Mouse (Mus musculus) forebrain, embryonic 16.5 days (tissue): ENCODE measurements around the gene Tmem176a. TPM values are rescaled to one million over a fixed set of nuclear protein-coding genes. Genes with fewer than 3 reads are reported as not detected.

Source experiments
- ATAC-seq: fragments of 200-750 bp; cut with Nextera tagmentation; 2 replicates; pipeline ENCODE4 v1.8.0; 2017; ENCODE audit warnings: mild to moderate bottlenecking, moderate library complexity
- H3K27ac ChIP-seq: fragments of 300-500 bp; sonication (generic); 2 replicates; pipeline ENCODE4 v1.5.1; 2014; ENCODE audit warnings: low read length, control low read depth
- H3K27me3 ChIP-seq: fragments of 300-500 bp; sonication (generic); replicated peaks from 2 replicates; pipeline ENCODE4 v1.6.1; 2014; ENCODE audit warnings: low read length; ENCODE audit not compliant: control insufficient read depth, insufficient read depth
- H3K36me3 ChIP-seq: fragments of 300-500 bp; sonication (generic); 2 replicates; pipeline ENCODE4 v1.6.1; 2014; ENCODE audit not compliant: control insufficient read depth, insufficient read depth
- H3K4me1 ChIP-seq: fragments of 300-500 bp; sonication (generic); replicated peaks from 2 replicates; pipeline ENCODE4 v1.6.1; 2014; ENCODE audit warnings: low read length; ENCODE audit not compliant: control insufficient read depth, insufficient read depth
- H3K4me2 ChIP-seq: fragments of 300-500 bp; sonication (generic); 2 replicates; pipeline ENCODE4 v1.6.1; 2014; ENCODE audit warnings: mild to moderate bottlenecking, low read length, control low read depth
- H3K4me3 ChIP-seq: fragments of 300-500 bp; sonication (generic); replicated peaks from 2 replicates; pipeline ENCODE4 v1.5.1; 2014; ENCODE audit warnings: mild to moderate bottlenecking, low read length, control low read depth
- H3K9ac ChIP-seq: fragments of 300-500 bp; sonication (generic); replicated peaks from 2 replicates; pipeline ENCODE4 v1.6.1; 2014; ENCODE audit warnings: low read depth, low read length, control low read depth
- H3K9me3 ChIP-seq: fragments of 300-500 bp; sonication (generic); 2 replicates; pipeline ENCODE4 v1.6.1; 2016; ENCODE audit warnings: low read length; ENCODE audit not compliant: control insufficient read depth
- WGBS: fragments of 180-500 bp; shearing (Covaris S2); extraction: QIAGEN DNeasy Blood & Tissue Kit; methylation state at CpG from one replicate; pipeline ENCODE4 v1.1.7; 2014; 5-methylcytosine and 5-hydroxymethylcytosine counted together
- polyA plus RNA-seq: library from polyadenylated mRNA; unstranded; fragments of >200 nt; fragmentation: Nextera tagmentation; extraction: Ambion mirVana; gene quantifications from 2 replicates; pipeline ENCODE4 v1.2.1, GENCODE M21; 2015

Gene Tmem176a
- polyA plus RNA-seq, 1 experiment from 2014 or later = 10.2 TPM

DNA sequence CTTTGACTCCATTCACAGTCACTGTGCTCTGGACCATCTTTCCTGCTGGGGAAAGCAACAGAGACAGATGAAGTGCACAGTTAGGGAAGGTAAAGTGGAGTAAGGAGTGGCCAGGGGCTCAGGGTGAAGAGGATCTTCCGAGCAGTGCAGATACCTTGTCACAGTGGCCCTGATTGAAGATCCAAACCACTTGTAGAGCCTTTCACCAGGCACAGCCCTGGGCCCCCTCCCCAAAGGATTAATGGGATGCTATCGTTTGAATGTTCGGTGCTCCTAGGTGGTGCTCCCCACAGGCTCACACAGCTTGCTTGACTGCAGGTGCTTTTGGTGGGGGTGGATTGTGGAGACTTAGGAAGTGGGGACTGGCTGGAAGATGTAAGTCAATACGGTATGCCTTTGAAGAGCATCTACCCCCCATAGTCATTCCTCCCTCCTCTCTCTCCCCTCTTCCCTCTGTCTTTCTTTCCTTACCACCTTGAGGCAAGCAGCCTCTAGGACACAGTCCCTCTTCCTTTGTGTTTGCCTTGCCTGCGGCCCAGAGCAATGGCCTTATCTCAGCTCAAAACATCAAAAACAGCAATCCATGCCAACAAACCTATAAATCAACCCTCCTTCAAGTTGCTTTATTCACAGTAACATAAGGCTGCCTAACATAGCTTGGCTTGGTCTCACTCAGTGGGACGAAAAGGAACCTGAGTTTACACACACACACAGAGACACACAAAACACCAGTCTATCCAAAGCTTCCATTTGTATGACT lies 2.2 kb upstream of the Tmem176a start:
- H3K27ac ChIP-seq = no peak overlapping the region
- no peaks in the 10 kb centered on the region for H3K9me3 ChIP-seq
- H3K4me3 ChIP-seq = no peak overlapping the region
- no peak overlapping the region for H3K9ac ChIP-seq
- ATAC-seq = no peak
- WGBS = 76% methylated on average over 6 of the region's 6 CpGs
- no peak overlapping the region for H3K4me2 ChIP-seq
- peaks cover 36% of the 10 kb centered on the region for H3K4me1 ChIP-seq
- H3K27me3 ChIP-seq = no peaks in the 10 kb centered on the region
- peaks cover 2% of the 10 kb centered on the region; the same call in 1 of the 2 replicates for H3K36me3 ChIP-seq

DNA sequence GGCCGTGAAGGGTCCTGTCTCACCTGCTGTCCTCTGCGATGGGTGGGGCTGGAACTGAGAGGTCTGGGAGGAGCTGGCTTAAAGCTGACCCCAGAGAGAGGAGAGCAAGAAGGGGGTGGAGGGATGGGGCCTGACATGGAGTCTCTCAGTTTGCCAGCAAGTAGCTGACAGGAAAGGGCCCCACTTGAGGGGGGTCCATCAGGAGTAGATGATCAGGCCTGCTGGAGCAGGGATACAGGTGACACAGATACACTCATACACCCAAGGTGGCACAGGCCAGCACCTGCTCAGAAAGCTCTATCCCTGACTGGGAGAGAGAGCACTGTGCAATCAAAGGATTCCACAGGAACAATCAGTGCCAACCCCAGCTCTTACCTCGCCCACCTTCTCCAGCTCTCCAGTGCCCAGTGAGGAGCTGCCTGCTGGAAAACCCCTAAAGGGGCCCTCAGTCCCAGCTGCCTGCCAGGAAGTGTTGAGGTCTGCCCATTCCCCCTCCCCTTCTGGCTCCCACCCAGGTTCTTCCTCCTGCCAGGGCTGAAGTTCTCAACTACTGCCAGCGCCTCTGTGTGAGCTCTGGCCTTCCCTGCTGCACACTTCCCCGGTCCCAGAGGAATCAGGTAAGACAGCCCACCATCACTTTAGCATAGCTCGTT lies 380 bp downstream of the Tmem176a start, which contains the start of gene Tmem176b:
Gene Tmem176b (minus strand): TSS at position 524 of the 653 bp plus-strand sequence.
- Histone ChIP-seq H3K27me3 (no peaks in the 10 kb centered on the region), H3K27ac (peak within 1 kb of the TSS; percentile 73), H3K9ac (peak within 1 kb of the TSS; percentile 49), H3K4me2 (peak within 1 kb of the TSS; percentile 52), H3K4me3 (peak within 1 kb of the TSS; percentile 44), H3K4me1 (peaks cover 36% of the 10 kb centered on the region), H3K36me3 (no peaks in the 10 kb centered on the region), H3K9me3 (no peaks in the 10 kb centered on the region)
- peak; percentile 93 for ATAC-seq
- 2% methylated on average over 6 of the region's 6 CpGs for WGBS

DNA sequence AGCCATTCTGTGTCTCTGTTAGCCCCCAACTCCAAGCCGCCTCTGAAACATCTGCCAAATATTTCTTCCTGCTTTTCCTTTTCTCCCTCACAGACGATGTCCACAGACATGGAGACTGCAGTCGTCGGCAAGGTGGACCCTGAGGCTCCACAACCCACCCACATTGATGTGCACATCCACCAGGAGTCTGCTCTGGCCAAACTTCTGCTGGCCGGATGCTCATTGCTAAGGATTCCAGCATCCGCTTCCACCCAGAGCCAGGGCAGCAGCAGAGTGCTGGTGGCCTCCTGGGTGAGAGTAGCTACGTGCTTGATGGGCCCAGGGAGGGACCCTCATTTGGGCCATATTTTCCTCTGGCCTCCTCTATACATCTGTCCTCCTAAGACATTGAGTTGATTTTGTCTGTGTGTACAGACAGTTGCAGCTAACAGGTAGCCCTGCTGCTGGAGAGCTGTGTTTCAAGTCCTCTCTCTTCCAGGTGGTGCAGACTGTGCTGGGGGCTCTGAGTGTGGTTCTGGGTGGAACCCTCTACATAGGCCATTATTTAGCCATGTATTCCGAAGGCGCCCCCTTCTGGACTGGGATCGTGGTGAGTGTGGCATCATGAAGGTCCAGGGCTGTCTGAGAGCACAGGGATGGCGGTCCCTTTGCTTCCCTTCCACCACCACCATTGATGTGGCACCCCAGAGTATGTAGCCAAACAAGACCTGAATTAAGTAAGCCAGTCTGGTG lies 1.6 kb downstream of the Tmem176a start:
- H3K9ac ChIP-seq = no peak overlapping the region
- peaks cover 36% of the 10 kb centered on the region for H3K4me1 ChIP-seq
- no peak for ATAC-seq
- H3K27me3 ChIP-seq = no peaks in the 10 kb centered on the region
- WGBS = 69% methylated on average over 11 of the region's 11 CpGs
- H3K36me3 ChIP-seq = no peaks in the 10 kb centered on the region
- H3K4me3 ChIP-seq = no peak overlapping the region
- no peak overlapping the region for H3K27ac ChIP-seq
- no peak overlapping the region; the same call in 1 of the 2 replicates for H3K4me2 ChIP-seq
- no peaks in the 10 kb centered on the region for H3K9me3 ChIP-seq

DNA sequence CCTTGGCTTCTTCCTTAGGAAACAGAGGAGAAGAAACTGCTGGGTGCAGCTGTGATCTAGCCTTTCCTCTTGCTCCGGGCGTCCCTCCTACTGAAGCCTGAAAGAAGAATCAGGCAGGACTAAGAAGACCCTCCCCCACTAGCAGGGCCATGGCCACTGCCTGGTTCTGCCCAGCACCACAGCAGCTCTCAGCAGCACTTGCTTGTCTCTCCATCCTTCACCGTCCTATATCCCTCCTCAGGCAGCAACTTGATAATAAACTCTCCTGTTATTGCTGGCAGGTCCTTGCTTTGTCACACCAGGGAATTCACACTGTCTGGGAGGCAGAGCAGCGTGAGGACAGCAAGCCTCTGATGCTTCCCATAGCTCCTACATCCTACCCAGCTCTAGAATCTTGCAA lies 4.4 kb downstream of the Tmem176a start:
- H3K4me1 ChIP-seq = peaks cover 22% of the 10 kb centered on the region
- H3K4me3 ChIP-seq = no peak overlapping the region
- 68% methylated on average over 4 of the region's 4 CpGs for WGBS
- ATAC-seq = no peak
- no peak overlapping the region for H3K27ac ChIP-seq
- H3K36me3 ChIP-seq = no peaks in the 10 kb centered on the region
- H3K27me3 ChIP-seq = no peaks in the 10 kb centered on the region
- H3K9me3 ChIP-seq = no peaks in the 10 kb centered on the region
- H3K4me2 ChIP-seq = no peak overlapping the region
- H3K9ac ChIP-seq = no peak overlapping the region

DNA sequence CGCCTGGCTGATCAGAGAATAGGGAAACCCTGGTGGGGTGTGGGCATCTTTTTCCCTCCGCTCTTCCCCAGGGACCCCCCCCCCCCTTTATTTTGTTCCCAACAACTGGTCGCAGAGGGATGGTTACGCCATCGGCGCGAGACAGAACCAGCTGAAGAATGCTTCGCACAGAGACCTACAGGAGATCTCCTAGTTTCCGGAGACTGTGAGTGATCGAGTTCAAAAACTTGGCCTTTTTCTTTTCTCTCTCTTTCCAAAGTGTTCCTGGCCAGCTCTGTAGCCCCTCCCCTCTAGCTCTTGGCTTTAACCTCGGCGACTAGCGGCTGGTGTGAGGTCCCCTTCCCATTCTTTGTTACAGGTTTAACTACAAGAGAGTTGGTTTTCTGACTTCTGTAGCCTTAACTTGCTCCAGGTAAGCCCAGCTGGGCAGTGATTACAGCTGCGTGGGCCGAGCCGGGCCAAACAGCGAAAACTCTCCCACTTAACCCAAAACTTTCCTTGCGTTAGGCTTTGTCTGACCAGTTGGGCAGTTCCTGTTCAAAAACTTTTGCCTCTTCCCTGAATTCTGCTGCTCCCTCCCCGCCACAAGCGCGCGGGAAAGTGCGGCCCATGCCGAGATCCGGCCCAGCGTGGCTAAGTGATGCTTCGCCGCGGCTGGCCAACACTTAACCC lies 11.2 kb downstream of the Tmem176a start:
- H3K27me3 ChIP-seq = no peaks in the 10 kb centered on the region
- peaks cover 7% of the 10 kb centered on the region for H3K4me1 ChIP-seq
- peak overlapping the region; percentile 49 for H3K4me2 ChIP-seq
- peak overlapping the region; percentile 27 for H3K4me3 ChIP-seq
- no peak for ATAC-seq
- no peaks in the 10 kb centered on the region for H3K36me3 ChIP-seq
- under 1% methylated on average over 29 of the region's 29 CpGs for WGBS
- no peak overlapping the region for H3K27ac ChIP-seq
- H3K9me3 ChIP-seq = no peaks in the 10 kb centered on the region
- H3K9ac ChIP-seq = no peak overlapping the region; the same call in 1 of the 2 replicates

DNA sequence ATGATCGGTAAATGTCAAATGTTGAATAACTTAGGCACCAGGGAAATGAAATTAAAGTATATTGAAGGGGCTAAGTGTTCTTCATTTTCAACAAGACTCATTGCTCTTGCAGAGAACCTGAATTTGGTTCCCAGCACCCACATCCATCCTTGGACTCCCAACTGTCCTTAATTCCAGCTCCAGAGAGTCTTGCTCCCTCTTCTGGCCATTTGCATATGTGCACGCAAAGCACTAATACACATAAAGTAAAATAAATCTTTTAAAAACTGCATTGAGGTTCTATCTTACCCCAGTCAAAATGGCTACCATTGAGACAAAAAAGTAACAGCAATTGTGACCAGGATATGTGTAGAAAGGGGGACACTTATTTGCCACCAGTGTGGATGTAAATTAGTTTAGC lies 13.4 kb downstream of the Tmem176a start:
- 96% methylated on average over 2 of the region's 2 CpGs for WGBS
- Histone ChIP-seq H3K9me3 (no peaks in the 10 kb centered on the region), H3K4me3 (no peak overlapping the region), H3K27ac (no peak overlapping the region), H3K4me1 (peaks cover 7% of the 10 kb centered on the region), H3K9ac (no peak overlapping the region), H3K36me3 (no peaks in the 10 kb centered on the region), H3K27me3 (0 out of 2 replicates have a peak, but pooled peaks cover 2% of the 10 kb centered on the region), H3K4me2 (no peak overlapping the region)
- no peak for ATAC-seq

DNA sequence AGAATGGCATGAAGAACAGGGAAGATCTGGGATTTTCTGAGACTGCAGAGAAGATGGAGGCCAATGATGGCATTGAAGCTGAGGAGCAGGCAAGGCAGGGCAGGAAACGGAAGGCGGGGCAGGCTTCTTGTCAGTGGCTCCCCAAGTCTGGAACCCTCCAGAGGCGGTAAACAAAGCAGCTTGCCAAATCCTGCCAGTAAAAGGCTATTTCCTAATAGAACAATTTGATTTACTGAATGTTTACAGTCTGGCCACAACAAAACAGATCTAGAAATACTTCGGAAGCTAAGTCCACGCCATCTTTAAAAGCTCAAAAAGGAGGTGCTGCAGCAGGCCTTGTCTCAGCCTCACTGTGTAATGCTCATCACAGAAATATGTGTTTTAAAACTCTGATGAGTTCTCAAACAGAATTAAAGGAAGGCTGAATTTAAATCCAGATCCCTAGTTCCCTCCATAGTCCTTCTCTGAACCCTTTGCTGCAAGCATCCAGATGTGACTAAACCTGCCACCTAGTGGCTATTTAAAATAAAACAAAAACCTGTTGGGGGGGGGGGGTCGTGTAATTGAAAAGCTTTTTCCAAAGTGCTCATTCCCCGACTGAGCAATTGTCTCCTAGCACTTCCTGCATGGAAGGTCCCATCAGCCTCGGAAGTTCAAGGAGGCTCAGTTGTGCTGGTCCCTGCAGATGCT lies 17.0 kb downstream of the Tmem176a start:
- Histone ChIP-seq H3K4me1 (no peaks in the 10 kb centered on the region; the same call in 1 of the 2 replicates), H3K4me2 (no peak overlapping the region), H3K9me3 (no peaks in the 10 kb centered on the region), H3K4me3 (no peak overlapping the region), H3K27ac (no peak overlapping the region), H3K9ac (no peak overlapping the region), H3K36me3 (no peaks in the 10 kb centered on the region), H3K27me3 (peaks cover 4% of the 10 kb centered on the region; the same call in 1 of the 2 replicates)
- no peak for ATAC-seq
- 46% methylated on average over 8 of the region's 8 CpGs for WGBS

DNA sequence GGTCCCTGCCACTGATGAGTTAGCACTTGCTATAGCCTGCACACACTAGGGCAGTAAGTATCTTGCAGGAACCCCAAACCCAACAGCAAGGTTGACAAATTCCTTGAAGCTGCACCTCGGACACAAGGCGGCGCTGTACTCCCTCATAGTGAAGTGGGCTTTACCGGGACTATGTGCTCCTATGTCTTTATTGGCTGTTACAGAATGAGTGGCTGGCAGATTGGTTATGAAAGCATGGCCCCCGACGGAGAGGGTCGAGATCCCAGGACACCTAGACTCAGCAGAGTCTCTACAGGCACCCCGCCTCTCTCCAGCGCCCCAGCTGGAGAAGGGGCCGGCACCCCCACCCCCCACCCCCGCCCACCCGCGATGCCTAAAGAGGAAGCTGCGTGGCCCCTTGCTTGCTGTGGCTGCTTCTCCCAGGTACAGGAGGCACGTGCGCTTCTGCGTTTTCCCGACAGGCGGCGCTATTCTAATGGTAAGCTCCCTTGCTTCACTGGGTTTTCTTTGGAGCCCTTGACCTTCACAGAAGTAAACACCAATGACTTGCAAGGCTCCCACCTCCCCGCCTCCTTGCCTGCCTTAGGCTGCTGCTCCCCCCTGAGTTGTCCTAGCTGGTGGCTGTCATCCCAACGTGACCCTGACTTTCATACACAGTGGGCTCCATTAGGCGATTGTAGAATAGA lies 19.6 kb downstream of the Tmem176a start:
- H3K27me3 ChIP-seq = peaks cover 13% of the 10 kb centered on the region
- no peaks in the 10 kb centered on the region for H3K9me3 ChIP-seq
- no peak overlapping the region for H3K9ac ChIP-seq
- H3K36me3 ChIP-seq = no peaks in the 10 kb centered on the region
- H3K4me3 ChIP-seq = no peak overlapping the region
- no peak overlapping the region for H3K27ac ChIP-seq
- peak overlapping the region; percentile 25; the same call in 1 of the 2 replicates for H3K4me2 ChIP-seq
- 12% methylated on average over 23 of the region's 23 CpGs for WGBS
- H3K4me1 ChIP-seq = no peaks in the 10 kb centered on the region; the same call in 1 of the 2 replicates
- ATAC-seq = no peak
